Mouse (Mus musculus): ENCODE results near the gene Clec9a. TPM values are rescaled to one million over a fixed set of nuclear protein-coding genes. Genes with fewer than 3 reads are reported as not detected.
A peak's percentile ranks its signal among the peaks of the same experiment; 100 is the strongest.

Clec9a gene
- polyA plus RNA-seq, 1 experiment from 2014 or later = 0.92 TPM

- no peak for TF ChIP-seq CTCF (IDR thresholded peaks at IDR 0.05; ENCODE audit: low read depth)
- no peak for TF ChIP-seq EP300 (IDR thresholded peaks at IDR 0.05; ENCODE audit: low read depth)
- WGBS (ENCODE audit: insufficient replicate concordance) = 48% methylated on average over 13 of the region's 13 CpGs
- H3K27me3 ChIP-seq (ENCODE audit: insufficient read depth, low read length) = no peaks in the 10 kb centered on the region
- H3K9ac ChIP-seq (replicated peaks) = no peak within 1 kb of the TSS
- no peaks in the 10 kb centered on the region for H3K36me3 ChIP-seq (replicated peaks; ENCODE audit: insufficient read depth, low read length)
- no peak within 1 kb of the TSS for H3K4me3 ChIP-seq (ENCODE audit: low read depth, low read length)
- ATAC-seq (no peak), DNase-seq (peak; percentile 16)
- H3K4me1 ChIP-seq (ENCODE audit: insufficient read depth) = no peaks in the 10 kb centered on the region; the same call in 1 of the 2 replicates
- no peak within 1 kb of the TSS for H3K27ac ChIP-seq (ENCODE audit: low read depth)
- no peaks in the 10 kb centered on the region for H3K9me3 ChIP-seq (ENCODE audit: low read length)
- H3K4me2 ChIP-seq (ENCODE audit: low read depth, low read length) = peak within 1 kb of the TSS; percentile 29; the same call in 1 of the 2 replicates
These were observed 42.9 kb downstream of the Clec9a start, which contains the start of gene Clec1a for GRCm38 (mm10) chr6:129451411-129452039. Clec1a (minus strand) TSS chr6:129452000.

GRCm38 (mm10) chr6:129471386-129471785 is 62.7 kb downstream of the Clec9a start:
- H3K27ac ChIP-seq (ENCODE audit: low read depth) = no peak overlapping the region
- no peak overlapping the region for H3K9ac ChIP-seq (replicated peaks)
- ATAC-seq = no peak
- no peaks in the 10 kb centered on the region; the same call in 1 of the 2 replicates for H3K4me1 ChIP-seq (ENCODE audit: insufficient read depth)
- no peaks in the 10 kb centered on the region for H3K9me3 ChIP-seq (ENCODE audit: low read length)
- H3K4me2 ChIP-seq (ENCODE audit: low read depth, low read length) = no peak overlapping the region
- DNase-seq = no peak
- TF ChIP-seq EP300 (IDR thresholded peaks at IDR 0.05; ENCODE audit: low read depth) (peak; percentile 37; the same call in 1 of the 2 replicates), CTCF (IDR thresholded peaks at IDR 0.05; ENCODE audit: low read depth) (no peak)
- H3K4me3 ChIP-seq (ENCODE audit: low read depth, low read length) = no peak overlapping the region
- H3K27me3 ChIP-seq (ENCODE audit: insufficient read depth, low read length) = no peaks in the 10 kb centered on the region
- WGBS (ENCODE audit: insufficient replicate concordance) = 60% methylated on average over 6 of the region's 6 CpGs
- no peaks in the 10 kb centered on the region for H3K36me3 ChIP-seq (replicated peaks; ENCODE audit: insufficient read depth, low read length)

DNA sequence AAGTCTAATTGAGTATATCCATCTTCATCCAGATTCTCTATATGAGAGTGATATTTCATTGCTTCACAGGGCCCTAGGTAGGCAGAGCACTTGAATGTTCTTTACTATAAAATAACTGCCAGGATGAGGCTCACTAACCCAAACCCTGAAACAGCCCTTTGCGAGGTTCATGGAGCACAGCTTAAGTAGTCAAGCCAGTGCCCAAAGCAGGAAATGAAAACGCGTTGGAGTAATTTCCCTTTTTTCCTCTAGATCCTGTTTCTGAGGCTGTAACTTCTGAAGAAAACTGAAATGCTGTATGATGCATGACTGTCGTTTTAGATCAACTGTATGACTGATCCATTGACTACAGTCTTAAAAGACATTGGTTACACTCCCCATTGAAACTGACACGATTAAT is 64.0 kb downstream of the Clec9a start:
- WGBS (ENCODE audit: insufficient replicate concordance) = 36% methylated on average over 5 of the region's 5 CpGs
- Histone ChIP-seq H3K9me3 (ENCODE audit: low read length) (no peaks in the 10 kb centered on the region), H3K27me3 (ENCODE audit: insufficient read depth, low read length) (no peaks in the 10 kb centered on the region), H3K4me2 (ENCODE audit: low read depth, low read length) (no peak overlapping the region), H3K4me1 (ENCODE audit: insufficient read depth) (no peaks in the 10 kb centered on the region; the same call in 1 of the 2 replicates), H3K4me3 (ENCODE audit: low read depth, low read length) (no peak overlapping the region), H3K27ac (ENCODE audit: low read depth) (peak overlapping the region; percentile 8; the same call in 1 of the 2 replicates), H3K9ac (replicated peaks) (no peak overlapping the region), H3K36me3 (replicated peaks; ENCODE audit: insufficient read depth, low read length) (no peaks in the 10 kb centered on the region)
- TF ChIP-seq CTCF (IDR thresholded peaks at IDR 0.05; ENCODE audit: low read depth) (no peak), EP300 (IDR thresholded peaks at IDR 0.05; ENCODE audit: low read depth) (no peak)
- DNase-seq = no peak
- no peak for ATAC-seq

Other genes starting within 250 kb of the Clec9a start
- gene Clec2d, start 228.2 kb upstream of the Clec9a start, polyA plus RNA-seq (2015; fragmentation: Nextera tagmentation; extraction: Ambion mirVana) = 2.3 and 3.0 TPM in 2 replicates
- gene Cd69, start 133.4 kb upstream of the Clec9a start, polyA plus RNA-seq (2015; fragmentation: Nextera tagmentation; extraction: Ambion mirVana) = 1.0 and 1.5 TPM in 2 replicates
- not detected in 2 replicates for gene 4922502D21Rik, start 77.1 kb upstream of the Clec9a start, polyA plus RNA-seq (2015; fragmentation: Nextera tagmentation; extraction: Ambion mirVana)
- gene Clec12a, start 66.2 kb upstream of the Clec9a start, polyA plus RNA-seq (2015; fragmentation: Nextera tagmentation; extraction: Ambion mirVana) = 14.2 and 14.6 TPM in 2 replicates
- 0.11 TPM in 1 of 2 replicates, not detected in the other for gene Clec12b, start 23.0 kb upstream of the Clec9a start, polyA plus RNA-seq (2015; fragmentation: Nextera tagmentation; extraction: Ambion mirVana)
- 53.8 and 56.0 TPM in 2 replicates for gene Clec1b, start 11.6 kb upstream of the Clec9a start, polyA plus RNA-seq (2015; fragmentation: Nextera tagmentation; extraction: Ambion mirVana)
- gene Clec1a, start 43.1 kb downstream of the Clec9a start, polyA plus RNA-seq (2015; fragmentation: Nextera tagmentation; extraction: Ambion mirVana) = 0.65 and 1.0 TPM in 2 replicates
- gene Olr1, start 98.3 kb downstream of the Clec9a start, polyA plus RNA-seq (2015; fragmentation: Nextera tagmentation; extraction: Ambion mirVana) = 0.56 and 0.70 TPM in 2 replicates
- gene Tmem52b, start 103.7 kb downstream of the Clec9a start, polyA plus RNA-seq (2015; fragmentation: Nextera tagmentation; extraction: Ambion mirVana) = not detected in 2 replicates
- 37.3 and 38.5 TPM in 2 replicates for gene Gabarapl1, start 124.3 kb downstream of the Clec9a start, polyA plus RNA-seq (2015; fragmentation: Nextera tagmentation; extraction: Ambion mirVana)
- 0.45 and 0.60 TPM in 2 replicates for gene Klre1, start 169.0 kb downstream of the Clec9a start, polyA plus RNA-seq (2015; fragmentation: Nextera tagmentation; extraction: Ambion mirVana)
- gene Klrd1, start 182.9 kb downstream of the Clec9a start, polyA plus RNA-seq (2015; fragmentation: Nextera tagmentation; extraction: Ambion mirVana) = 2.1 and 2.7 TPM in 2 replicates
- gene Klrk1, start 215.0 kb downstream of the Clec9a start, polyA plus RNA-seq (2015; fragmentation: Nextera tagmentation; extraction: Ambion mirVana) = 2.3 and 2.5 TPM in 2 replicates
- gene Klrc3, start 234.5 kb downstream of the Clec9a start, polyA plus RNA-seq (2015; fragmentation: Nextera tagmentation; extraction: Ambion mirVana) = not detected in 2 replicates

All from liver, postnatal 0 days (tissue).